Mouse (Mus musculus): ENCODE results near the gene Actc1. TPM values are rescaled to one million over a fixed set of nuclear protein-coding genes. Genes with fewer than 3 reads are reported as not detected.

Actc1 gene
- polyA plus RNA-seq, 1 experiment from 2014 or later, result 6.4 TPM

GRCm38 (mm10) chr2:114008321-114008720, 45.0 kb downstream of the Actc1 start:
- no peak overlapping the region for H3K4me2 ChIP-seq
- H3K27me3 ChIP-seq, result peaks cover 24% of the 10 kb centered on the region
- H3K27ac ChIP-seq, result no peak overlapping the region
- no peak for ATAC-seq (ENCODE audit: low FRiP score)
- peaks cover 1% of the 10 kb centered on the region for H3K4me1 ChIP-seq
- WGBS, result 85% methylated on average over 2 of the region's 2 CpGs
- H3K9ac ChIP-seq, result no peak overlapping the region
- H3K9me3 ChIP-seq, result no peaks in the 10 kb centered on the region
- H3K36me3 ChIP-seq (replicated peaks), result no peaks in the 10 kb centered on the region
- H3K4me3 ChIP-seq (replicated peaks), result no peak overlapping the region

DNA sequence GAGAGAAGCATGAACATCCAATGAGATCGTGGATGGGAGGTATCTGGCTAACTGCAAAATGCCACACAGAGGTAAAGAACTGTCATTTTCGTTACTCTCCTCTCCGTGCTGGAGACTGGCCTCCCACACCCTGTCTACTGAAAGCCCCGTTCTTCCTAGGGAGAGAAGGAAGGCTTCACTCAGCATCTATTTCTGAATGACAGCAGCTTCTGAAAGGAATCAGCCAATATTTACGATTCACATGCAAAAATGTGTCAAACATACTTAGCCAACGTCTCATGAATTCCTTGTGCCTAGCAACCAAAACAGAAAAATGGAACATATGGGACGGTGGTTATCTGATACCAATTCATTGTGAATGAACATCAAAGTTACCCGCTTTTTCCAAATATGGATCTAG, 55.9 kb downstream of the Actc1 start:
- Histone ChIP-seq H3K4me1 (0 out of 2 replicates have a peak, but pooled peaks cover 5% of the 10 kb centered on the region), H3K27me3 (no peaks in the 10 kb centered on the region), H3K36me3 (replicated peaks) (no peaks in the 10 kb centered on the region), H3K4me2 (no peak overlapping the region), H3K9me3 (no peaks in the 10 kb centered on the region), H3K27ac (no peak overlapping the region), H3K4me3 (replicated peaks) (no peak overlapping the region), H3K9ac (no peak overlapping the region)
- WGBS, result 74% methylated on average over 8 of the region's 8 CpGs
- ATAC-seq (ENCODE audit: low FRiP score), result no peak

Other genes with a start within 250 kb of the Actc1 start
- gene Scg5, start 224.4 kb downstream of the Actc1 start, polyA plus RNA-seq (2016; fragmentation: Nextera tagmentation; extraction: Ambion mirVana), result 67.8 and 71.2 TPM in 2 replicates
- gene Arhgap11a, start 204.9 kb downstream of the Actc1 start, polyA plus RNA-seq (2016; fragmentation: Nextera tagmentation; extraction: Ambion mirVana), result 66.3 and 70.4 TPM in 2 replicates
- 2.2 and 2.6 TPM in 2 replicates for gene Gjd2, start 39.9 kb downstream of the Actc1 start, polyA plus RNA-seq (2016; fragmentation: Nextera tagmentation; extraction: Ambion mirVana)
- 58.9 and 71.2 TPM in 2 replicates for gene Aqr, start 133.5 kb upstream of the Actc1 start, polyA plus RNA-seq (2016; fragmentation: Nextera tagmentation; extraction: Ambion mirVana)
- gene Zfp770, start 147.9 kb upstream of the Actc1 start, polyA plus RNA-seq (2016; fragmentation: Nextera tagmentation; extraction: Ambion mirVana), result 4.8 and 4.9 TPM in 2 replicates